Mouse (Mus musculus) MEL (cell line): ENCODE measurements around the gene Kalrn.

Experiments used
- CTCF ChIP-seq, 3 experiments: IDR thresholded peaks in 2 of 3; conservative IDR thresholded peaks in 1 of 3; 2 replicates each; pipeline ENCODE4 v1.5.1; 2011 to 2012; ENCODE audit warnings: low read length in 3 of 3, low read depth in 2 of 3, mild to moderate bottlenecking in 2 of 3, improper control_type of control experiment in 1 of 3, inconsistent platforms in 1 of 3, mixed read lengths in 1 of 3, moderate library complexity in 1 of 3; ENCODE audit not compliant: control insufficient read depth in 1 of 3, insufficient read depth in 1 of 3, poor library complexity in 1 of 3, severe bottlenecking in 1 of 3
- EP300 ChIP-seq, 2 experiments: IDR thresholded peaks; 2 replicates each; pipeline ENCODE4 v1.6.1; 2011; ENCODE audit warnings: improper control_type of control experiment in 2 of 2, low read length in 2 of 2, low read depth in 1 of 2, mild to moderate bottlenecking in 1 of 2
- USF1 ChIP-seq: IDR thresholded peaks from 2 replicates; pipeline ENCODE4 v1.6.1; 2014; ENCODE audit warnings: low read depth, mild to moderate bottlenecking, inconsistent platforms, low read length, improper control_type of control experiment, moderate library complexity

GRCm38 (mm10) chr16:34119844-34120243 is 453.5 kb downstream of the Kalrn start:
- TF ChIP-seq USF1 (no peak), EP300 (IDR thresholded peaks at IDR 0.05; ENCODE audit: low read depth in 1 of 2, low read length in 2 of 2) (no peak), CTCF (IDR thresholded peaks at IDR 0.05 in 2 of 3, conservative IDR thresholded peaks at IDR 0.05 in 1 of 3; ENCODE audit: control insufficient read depth in 1 of 3, insufficient read depth in 1 of 3, low read depth in 2 of 3, low read length in 3 of 3, poor library complexity in 1 of 3, severe bottlenecking in 1 of 3) (no peak)
